Mouse (Mus musculus): Measurements from ENCODE around the gene Nup153. TPM values are rescaled to one million over a fixed set of nuclear protein-coding genes. Genes with fewer than 3 reads are reported as not detected.

The Nup153 gene
- total RNA-seq (2022), result 10 to 100 TPM; 47.2 to 54.8 (median 50.0) TPM

GRCm38 (mm10) chr13:46727837-46728268 is at the start of gene Nup153:
Gene Nup153, minus strand, starts transcription at chr13:46727940.
- peak; percentile 98 to 100 for DNase-seq (ENCODE audit: low spot score in 2 of 2)

GRCm38 (mm10) chr13:46777461-46777860 is 49.7 kb upstream of the Nup153 start:
- DNase-seq (ENCODE audit: low spot score in 2 of 2), result no peak

- no peak for DNase-seq (ENCODE audit: low spot score in 2 of 2)
These were observed 49.0 kb upstream of the Nup153 start for GRCm38 (mm10) chr13:46776636-46777305.

- no peak for DNase-seq (ENCODE audit: low spot score in 2 of 2)
These were observed 47.3 kb upstream of the Nup153 start for GRCm38 (mm10) chr13:46774998-46775397.

- no peak for DNase-seq (ENCODE audit: low spot score in 2 of 2)
These were observed 44.8 kb upstream of the Nup153 start for GRCm38 (mm10) chr13:46772581-46772980.

GRCm38 (mm10) chr13:46765361-46765760 is 37.6 kb upstream of the Nup153 start:
- DNase-seq (ENCODE audit: low spot score in 2 of 2), result no peak

GRCm38 (mm10) chr13:46763210-46763609 is 35.5 kb upstream of the Nup153 start:
- DNase-seq (ENCODE audit: low spot score in 2 of 2), result no peak

GRCm38 (mm10) chr13:46760921-46761320 is 33.2 kb upstream of the Nup153 start:
- no peak for DNase-seq (ENCODE audit: low spot score in 2 of 2)

GRCm38 (mm10) chr13:46759281-46759809 is 31.6 kb upstream of the Nup153 start:
- DNase-seq (ENCODE audit: low spot score in 2 of 2), result no peak

GRCm38 (mm10) chr13:46758627-46759026 is 30.9 kb upstream of the Nup153 start:
- no peak for DNase-seq (ENCODE audit: low spot score in 2 of 2)

- DNase-seq (ENCODE audit: low spot score in 2 of 2), result no peak
These were observed 30.2 kb upstream of the Nup153 start for GRCm38 (mm10) chr13:46757946-46758345.

GRCm38 (mm10) chr13:46753294-46753693 is 25.6 kb upstream of the Nup153 start:
- no peak for DNase-seq (ENCODE audit: low spot score in 2 of 2)

- no peak for DNase-seq (ENCODE audit: low spot score in 2 of 2)
These were observed 25.0 kb upstream of the Nup153 start for GRCm38 (mm10) chr13:46752566-46753229.

- no peak for DNase-seq (ENCODE audit: low spot score in 2 of 2)
These were observed 20.6 kb upstream of the Nup153 start for GRCm38 (mm10) chr13:46748138-46748873.

GRCm38 (mm10) chr13:46743821-46744220 is 16.1 kb upstream of the Nup153 start:
- no peak for DNase-seq (ENCODE audit: low spot score in 2 of 2)

- DNase-seq (ENCODE audit: low spot score in 2 of 2), result peak in 1 of 2 experiments; percentile 30
These were observed 14.6 kb upstream of the Nup153 start for GRCm38 (mm10) chr13:46742367-46742766.

- no peak for DNase-seq (ENCODE audit: low spot score in 2 of 2)
These were observed 11.7 kb upstream of the Nup153 start for GRCm38 (mm10) chr13:46739426-46739825.

GRCm38 (mm10) chr13:46737482-46737881 is 9.7 kb upstream of the Nup153 start:
- no peak for DNase-seq (ENCODE audit: low spot score in 2 of 2)

GRCm38 (mm10) chr13:46736479-46736865 is 8.7 kb upstream of the Nup153 start:
- no peak for DNase-seq (ENCODE audit: low spot score in 2 of 2)

GRCm38 (mm10) chr13:46735808-46736478 is 8.2 kb upstream of the Nup153 start:
- peak in 1 of 2 experiments; percentile 21 for DNase-seq (ENCODE audit: low spot score in 2 of 2)

- no peak for DNase-seq (ENCODE audit: low spot score in 2 of 2)
These were observed 7.6 kb upstream of the Nup153 start for GRCm38 (mm10) chr13:46735219-46735807.
